Mouse (Mus musculus) hindbrain, postnatal 0 days (tissue): ENCODE results near the gene Ly6g6d. TPM values are rescaled to one million over a fixed set of nuclear protein-coding genes. Genes with fewer than 3 reads are reported as not detected.

Experiments used
- ATAC-seq: fragments of 200-750 bp; cut with Nextera tagmentation; 2 replicates; pipeline ENCODE4 v1.8.0; 2017; ENCODE audit warnings: mild to moderate bottlenecking, moderate TSS enrichment, moderate library complexity
- DNase-seq: peaks from one replicate; pipeline ENCODE4 v3.0.0-alpha.2; 2015; ENCODE audit warnings: low spot score
- H3K27ac ChIP-seq: fragments of 300-500 bp; sonication (generic); 2 replicates; pipeline ENCODE4 v1.5.1; 2014; ENCODE audit warnings: mild to moderate bottlenecking
- H3K27me3 ChIP-seq: fragments of 300-500 bp; sonication (generic); 2 replicates; pipeline ENCODE4 v1.6.1; 2014; ENCODE audit warnings: low read length, mixed read lengths; ENCODE audit not compliant: insufficient read depth
- H3K36me3 ChIP-seq: fragments of 300-500 bp; sonication (generic); 2 replicates; pipeline ENCODE4 v1.6.1; 2014; ENCODE audit warnings: low read length, mixed read lengths; ENCODE audit not compliant: insufficient read depth
- H3K4me1 ChIP-seq: fragments of 300-500 bp; sonication (generic); 2 replicates; pipeline ENCODE4 v1.6.1; 2014; ENCODE audit warnings: antibody characterized with exemption, low read length, mixed read lengths; ENCODE audit not compliant: insufficient read depth
- H3K4me2 ChIP-seq: fragments of 300-500 bp; sonication (generic); 2 replicates; pipeline ENCODE4 v1.6.1; 2014; ENCODE audit warnings: low read depth, mild to moderate bottlenecking, low read length, moderate library complexity, mixed read lengths
- H3K4me3 ChIP-seq: fragments of 300-500 bp; sonication (generic); 2 replicates; pipeline ENCODE4 v1.5.1; 2014; ENCODE audit warnings: low read length
- H3K9ac ChIP-seq: fragments of 300-500 bp; sonication (generic); replicated peaks from 2 replicates; pipeline ENCODE4 v1.6.1; 2014; ENCODE audit warnings: mild to moderate bottlenecking, low read length, moderate library complexity, mixed read lengths
- H3K9me3 ChIP-seq: fragments of 300-500 bp; sonication (generic); 2 replicates; pipeline ENCODE4 v1.6.1; 2016; ENCODE audit warnings: low read length, mixed read lengths
- CTCF ChIP-seq: IDR thresholded peaks from 2 replicates; pipeline ENCODE4 v1.5.1; 2016; ENCODE audit warnings: antibody characterized with exemption, control low read depth, low read depth
- WGBS: fragments of 180-500 bp; shearing (Covaris S2); extraction: QIAGEN DNeasy Blood & Tissue Kit; methylation state at CpG from one replicate; pipeline ENCODE4 v1.1.7; 2014; 5-methylcytosine and 5-hydroxymethylcytosine counted together
- polyA plus RNA-seq: library from polyadenylated mRNA; unstranded; fragments of >200 nt; fragmentation: Nextera tagmentation; extraction: Ambion mirVana; gene quantifications from 2 replicates; pipeline ENCODE4 v1.2.1, GENCODE M21; 2015
- total RNA-seq: library from RNA; depleted of rRNA; stranded (reverse); fragments of >200 nt; gene quantifications from 2 replicates; pipeline ENCODE4 v1.2.3, GENCODE M21; 2014

Ly6g6d gene
- total and polyA plus RNA-seq, 2 experiments from 2014 or later: 0.78 to 1.9 TPM

GRCm38 (mm10) chr17:35106522-35106921 lies 28.7 kb upstream of the Ly6g6d start:
- ATAC-seq (no peak), DNase-seq (peak; percentile 27)
- H3K9ac ChIP-seq: no peak overlapping the region
- no peak overlapping the region for H3K4me3 ChIP-seq
- no peak overlapping the region; the same call in 1 of the 2 replicates for H3K27ac ChIP-seq
- TF ChIP-seq CTCF: peak; percentile 51
- H3K36me3 ChIP-seq: peaks cover 26% of the 10 kb centered on the region
- no peaks in the 10 kb centered on the region for H3K4me1 ChIP-seq
- H3K9me3 ChIP-seq: no peaks in the 10 kb centered on the region
- H3K4me2 ChIP-seq: 0 out of 2 replicates have a peak overlapping the region, but pooled peaks have one; percentile 40
- 62% methylated on average over 3 of the region's 3 CpGs for WGBS
- H3K27me3 ChIP-seq: no peaks in the 10 kb centered on the region

GRCm38 (mm10) chr17:35105740-35106389 lies 28.0 kb upstream of the Ly6g6d start:
- WGBS: 17% methylated on average over 13 of the region's 13 CpGs
- peak overlapping the region; percentile 23; the same call in 1 of the 2 replicates for H3K9ac ChIP-seq
- peak; percentile 49 for ATAC-seq

GRCm38 (mm10) chr17:35104754-35105153 lies 26.9 kb upstream of the Ly6g6d start:
- DNase-seq: no peak
- Histone ChIP-seq H3K9ac (no peak overlapping the region), H3K4me1 (no peaks in the 10 kb centered on the region), H3K36me3 (peaks cover 43% of the 10 kb centered on the region), H3K4me2 (no peak overlapping the region), H3K27ac (no peak overlapping the region), H3K9me3 (no peaks in the 10 kb centered on the region), H3K4me3 (no peak overlapping the region), H3K27me3 (no peaks in the 10 kb centered on the region)
- no peak for TF ChIP-seq CTCF
- ATAC-seq: no peak
- WGBS: 68% methylated on average over 6 of the region's 6 CpGs

More at GRCm38 (mm10) chr17:35105740-35106389, 28.0 kb upstream of the Ly6g6d start:
- H3K4me2 ChIP-seq: peak overlapping the region; percentile 40
- peaks cover 32% of the 10 kb centered on the region for H3K36me3 ChIP-seq
- no peaks in the 10 kb centered on the region for H3K4me1 ChIP-seq
- H3K9me3 ChIP-seq: no peaks in the 10 kb centered on the region
- H3K27me3 ChIP-seq: no peaks in the 10 kb centered on the region
- peak; percentile 78 for TF ChIP-seq CTCF
- peak overlapping the region; percentile 28; the same call in 1 of the 2 replicates for H3K27ac ChIP-seq
- peak; percentile 75 for DNase-seq
- H3K4me3 ChIP-seq: no peak overlapping the region

- Histone ChIP-seq H3K9ac (no peak overlapping the region), H3K9me3 (no peaks in the 10 kb centered on the region), H3K27me3 (no peaks in the 10 kb centered on the region), H3K4me3 (no peak overlapping the region), H3K36me3 (peaks cover 50% of the 10 kb centered on the region), H3K4me1 (no peaks in the 10 kb centered on the region), H3K27ac (no peak overlapping the region), H3K4me2 (no peak overlapping the region)
- no peak for TF ChIP-seq CTCF
- 94% methylated on average over 7 of the region's 7 CpGs for WGBS
- DNase-seq (no peak), ATAC-seq (no peak)
These were observed 26.2 kb upstream of the Ly6g6d start for GRCm38 (mm10) chr17:35104079-35104478.

GRCm38 (mm10) chr17:35103221-35103690 lies 25.4 kb upstream of the Ly6g6d start:
- no peak for DNase-seq
- 67% methylated on average over 6 of the region's 6 CpGs for WGBS
- ATAC-seq: no peak
- Histone ChIP-seq H3K4me1 (no peaks in the 10 kb centered on the region), H3K27me3 (no peaks in the 10 kb centered on the region), H3K4me3 (no peak overlapping the region), H3K9ac (no peak overlapping the region), H3K27ac (no peak overlapping the region), H3K4me2 (no peak overlapping the region), H3K36me3 (peaks cover 57% of the 10 kb centered on the region), H3K9me3 (no peaks in the 10 kb centered on the region)
- no peak for TF ChIP-seq CTCF

GRCm38 (mm10) chr17:35102299-35102698 lies 24.4 kb upstream of the Ly6g6d start:
- no peak for DNase-seq
- 67% methylated on average over 7 of the region's 8 CpGs for WGBS

GRCm38 (mm10) chr17:35101161-35101560 lies 23.3 kb upstream of the Ly6g6d start:
- no peak overlapping the region for H3K4me2 ChIP-seq
- H3K4me3 ChIP-seq: no peak overlapping the region
- no peak for ATAC-seq
- no peak overlapping the region for H3K27ac ChIP-seq
- H3K36me3 ChIP-seq: peaks cover 67% of the 10 kb centered on the region
- no peak for TF ChIP-seq CTCF
- no peak for DNase-seq
- no peaks in the 10 kb centered on the region for H3K27me3 ChIP-seq
- no peaks in the 10 kb centered on the region for H3K4me1 ChIP-seq
- no peak overlapping the region for H3K9ac ChIP-seq
- no peaks in the 10 kb centered on the region for H3K9me3 ChIP-seq
- 90% methylated on average over 11 of the region's 11 CpGs for WGBS

More at GRCm38 (mm10) chr17:35102299-35102698, 24.4 kb upstream of the Ly6g6d start:
- H3K36me3 ChIP-seq: peaks cover 63% of the 10 kb centered on the region
- ATAC-seq: no peak
- H3K4me1 ChIP-seq: no peaks in the 10 kb centered on the region
- no peak overlapping the region for H3K4me2 ChIP-seq
- no peak overlapping the region for H3K27ac ChIP-seq
- H3K4me3 ChIP-seq: no peak overlapping the region
- no peaks in the 10 kb centered on the region for H3K9me3 ChIP-seq
- no peak overlapping the region for H3K9ac ChIP-seq
- no peaks in the 10 kb centered on the region for H3K27me3 ChIP-seq
- no peak for TF ChIP-seq CTCF
